Mouse (Mus musculus): ENCODE measurements at regions not wholly inside any gene's neighbourhood (a gene's known extent, or its start where the extent isn't known, plus 50 kb on each side); places are given as distances from the start of the nearest gene placed in this dataset.

DNA sequence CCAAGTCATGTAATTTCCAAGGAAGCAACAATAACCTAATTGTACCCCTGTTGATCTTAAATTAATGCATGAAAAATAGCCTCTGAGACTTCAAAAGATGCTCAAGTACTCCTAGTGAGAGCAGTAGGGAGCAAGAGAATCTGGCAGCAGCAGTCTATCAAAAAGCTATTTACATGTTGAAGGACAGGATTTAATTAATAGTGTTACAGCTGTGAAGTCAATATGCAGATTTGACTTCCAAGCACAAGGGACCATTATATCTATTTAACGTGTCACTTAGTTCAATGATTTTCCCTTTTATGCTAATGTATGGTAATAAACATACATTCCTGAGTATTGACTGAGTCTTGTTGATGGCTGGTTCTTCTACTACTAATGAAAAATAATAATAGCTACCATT, 590.0 kb downstream of the Prdm13 start:
- ChIA-PET CTCF (no interaction called here), POLR2A (no interaction called here)

DNA sequence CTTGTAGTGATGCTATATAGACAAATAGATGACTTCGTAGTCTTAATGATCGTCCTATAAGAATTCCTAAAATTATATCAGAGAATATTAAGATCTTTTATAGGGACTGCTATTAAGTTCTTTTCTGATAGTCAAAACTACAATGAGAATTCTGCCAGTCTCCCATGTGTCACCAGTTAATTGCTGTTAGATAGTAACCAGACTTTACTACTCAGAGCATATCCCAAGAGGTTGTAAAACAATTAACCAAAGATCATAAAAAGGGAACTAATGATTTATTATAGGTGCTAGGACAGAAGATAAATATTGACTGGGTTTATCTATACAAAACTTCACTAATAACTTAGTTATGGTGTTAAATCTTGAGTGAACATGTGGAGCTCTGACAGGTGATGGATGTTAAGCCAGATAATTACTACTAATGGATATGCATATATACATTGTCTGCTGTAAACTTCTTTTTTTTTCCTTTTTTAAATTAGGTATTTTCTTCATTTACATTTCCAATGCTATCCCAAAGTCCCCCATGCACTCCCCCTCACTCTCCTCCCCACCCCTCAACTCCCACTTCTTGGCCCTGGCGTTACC, 615.5 kb downstream of the Prdm13 start:
- ChIA-PET CTCF (no interaction called here), POLR2A (no interaction called here)

All from embryonic stem cell, embryonic (primary cell).